Mouse (Mus musculus) lung, embryonic 16.5 days (tissue): Measurements from ENCODE around the gene Pdgfc. TPM values are rescaled to one million over a fixed set of nuclear protein-coding genes. Genes with fewer than 3 reads are reported as not detected.
A peak's percentile ranks its signal among the peaks of the same experiment; 100 is the strongest.

Source experiments
- ATAC-seq: fragments of 200-750 bp; cut with Nextera tagmentation; 2 replicates; pipeline ENCODE4 v1.8.0; 2017; ENCODE audit warnings: low read depth, mild to moderate bottlenecking, moderate library complexity
- H3K27ac ChIP-seq: fragments of 300-500 bp; sonication (generic); 2 replicates; pipeline ENCODE4 v1.5.1; 2014; ENCODE audit warnings: mild to moderate bottlenecking, control low read depth, low read length
- H3K27me3 ChIP-seq: fragments of 300-500 bp; sonication (generic); 2 replicates; pipeline ENCODE4 v1.6.1; 2014; ENCODE audit warnings: low read depth, low read length, mixed read lengths; ENCODE audit not compliant: control insufficient read depth, insufficient read depth
- H3K36me3 ChIP-seq: fragments of 300-500 bp; sonication (generic); 2 replicates; pipeline ENCODE4 v1.6.1; 2014; ENCODE audit warnings: low read length; ENCODE audit not compliant: control insufficient read depth, insufficient read depth
- H3K4me1 ChIP-seq: fragments of 300-500 bp; sonication (generic); replicated peaks from 2 replicates; pipeline ENCODE4 v1.6.1; 2014; ENCODE audit warnings: low read length, mixed read lengths; ENCODE audit not compliant: control insufficient read depth, insufficient read depth
- H3K4me2 ChIP-seq: fragments of 300-500 bp; sonication (generic); 2 replicates; pipeline ENCODE4 v1.6.1; 2014; ENCODE audit warnings: low read depth, low read length, control low read depth
- H3K4me3 ChIP-seq: fragments of 300-500 bp; sonication (generic); 2 replicates; pipeline ENCODE4 v1.5.1; 2014; ENCODE audit warnings: mild to moderate bottlenecking, low read length, control low read depth
- H3K9ac ChIP-seq: fragments of 300-500 bp; sonication (generic); 2 replicates; pipeline ENCODE4 v1.6.1; 2014; ENCODE audit warnings: low read length, control low read depth
- H3K9me3 ChIP-seq: fragments of 300-500 bp; sonication (generic); 2 replicates; pipeline ENCODE4 v1.6.1; 2016; ENCODE audit warnings: low read length; ENCODE audit not compliant: control insufficient read depth
- WGBS: fragments of 180-500 bp; shearing (Covaris S2); extraction: QIAGEN DNeasy Blood & Tissue Kit; methylation state at CpG from one replicate; pipeline ENCODE4 v1.1.7; 2014; 5-methylcytosine and 5-hydroxymethylcytosine counted together
- polyA plus RNA-seq: library from polyadenylated mRNA; unstranded; fragments of >200 nt; fragmentation: Nextera tagmentation; extraction: Ambion mirVana; gene quantifications from 2 replicates; pipeline ENCODE4 v1.2.1, GENCODE M21; 2015

Pdgfc gene
- polyA plus RNA-seq, 1 experiment from 2014 or later = 10.8 TPM

- Histone ChIP-seq H3K4me2 (peak overlapping the region; percentile 3; the same call in 1 of the 2 replicates), H3K27me3 (no peaks in the 10 kb centered on the region; the same call in 1 of the 2 replicates), H3K4me3 (no peak overlapping the region), H3K27ac (no peak overlapping the region), H3K36me3 (no peaks in the 10 kb centered on the region), H3K9ac (no peak overlapping the region), H3K4me1 (peaks cover 5% of the 10 kb centered on the region; the same call in 1 of the 2 replicates), H3K9me3 (no peaks in the 10 kb centered on the region)
- WGBS = 26% methylated on average over 2 of the region's 2 CpGs
- ATAC-seq = peak; percentile 35; the same call in 1 of the 2 replicates
These were observed 3.0 kb downstream of the Pdgfc start for GRCm38 (mm10) chr3:81039131-81039653.

GRCm38 (mm10) chr3:81044653-81045343, 8.6 kb downstream of the Pdgfc start:
- Histone ChIP-seq H3K4me3 (no peak overlapping the region), H3K4me1 (no peaks in the 10 kb centered on the region; the same call in none of the 2 replicates), H3K27me3 (no peaks in the 10 kb centered on the region), H3K27ac (no peak overlapping the region), H3K4me2 (no peak overlapping the region), H3K9me3 (no peaks in the 10 kb centered on the region), H3K36me3 (no peaks in the 10 kb centered on the region), H3K9ac (no peak overlapping the region)
- ATAC-seq = peak; percentile 75
- 46% methylated on average over 2 of the region's 2 CpGs for WGBS

- no peaks in the 10 kb centered on the region for H3K9me3 ChIP-seq
- no peak overlapping the region for H3K4me3 ChIP-seq
- H3K27ac ChIP-seq = no peak overlapping the region
- WGBS = 47% methylated on average over 5 of the region's 5 CpGs
- no peaks in the 10 kb centered on the region for H3K36me3 ChIP-seq
- no peaks in the 10 kb centered on the region for H3K27me3 ChIP-seq
- no peaks in the 10 kb centered on the region; the same call in none of the 2 replicates for H3K4me1 ChIP-seq
- no peak for ATAC-seq
- H3K9ac ChIP-seq = no peak overlapping the region
- H3K4me2 ChIP-seq = no peak overlapping the region
These were observed 9.3 kb downstream of the Pdgfc start for GRCm38 (mm10) chr3:81045344-81046050.

GRCm38 (mm10) chr3:81046652-81047607, 10.7 kb downstream of the Pdgfc start:
- no peak overlapping the region for H3K4me2 ChIP-seq
- H3K4me1 ChIP-seq = no peaks in the 10 kb centered on the region; the same call in none of the 2 replicates
- no peaks in the 10 kb centered on the region for H3K27me3 ChIP-seq
- no peaks in the 10 kb centered on the region for H3K36me3 ChIP-seq
- H3K4me3 ChIP-seq = no peak overlapping the region
- no peak for ATAC-seq
- no peak overlapping the region for H3K27ac ChIP-seq
- no peaks in the 10 kb centered on the region for H3K9me3 ChIP-seq
- WGBS = 31% methylated on average over 10 of the region's 10 CpGs
- no peak overlapping the region for H3K9ac ChIP-seq

- Histone ChIP-seq H3K27me3 (no peaks in the 10 kb centered on the region), H3K4me3 (no peak overlapping the region), H3K4me2 (no peak overlapping the region), H3K36me3 (no peaks in the 10 kb centered on the region), H3K4me1 (peaks cover 6% of the 10 kb centered on the region; the same call in 1 of the 2 replicates), H3K9me3 (no peaks in the 10 kb centered on the region), H3K9ac (no peak overlapping the region), H3K27ac (no peak overlapping the region)
- no peak for ATAC-seq
These were observed 15.3 kb downstream of the Pdgfc start for GRCm38 (mm10) chr3:81051522-81051921.

- Histone ChIP-seq H3K36me3 (no peaks in the 10 kb centered on the region), H3K9me3 (no peaks in the 10 kb centered on the region), H3K9ac (no peak overlapping the region), H3K4me2 (no peak overlapping the region), H3K27ac (no peak overlapping the region), H3K4me3 (no peak overlapping the region), H3K27me3 (no peaks in the 10 kb centered on the region), H3K4me1 (peaks cover 6% of the 10 kb centered on the region; the same call in 1 of the 2 replicates)
- 55% methylated on average over 6 of the region's 6 CpGs for WGBS
- peak; percentile 52; the same call in 1 of the 2 replicates for ATAC-seq
These were observed 16.2 kb downstream of the Pdgfc start for GRCm38 (mm10) chr3:81052422-81052821.

- no peaks in the 10 kb centered on the region for H3K27me3 ChIP-seq
- no peak for ATAC-seq
- H3K27ac ChIP-seq = no peak overlapping the region
- H3K4me3 ChIP-seq = no peak overlapping the region
- H3K9ac ChIP-seq = no peak overlapping the region
- H3K36me3 ChIP-seq = no peaks in the 10 kb centered on the region
- H3K4me2 ChIP-seq = no peak overlapping the region
- no peaks in the 10 kb centered on the region for H3K9me3 ChIP-seq
- peaks cover 9% of the 10 kb centered on the region for H3K4me1 ChIP-seq
These were observed 17.9 kb downstream of the Pdgfc start for GRCm38 (mm10) chr3:81054074-81054473.

- Histone ChIP-seq H3K27ac (peak overlapping the region; percentile 23), H3K27me3 (no peaks in the 10 kb centered on the region), H3K4me2 (no peak overlapping the region), H3K4me3 (no peak overlapping the region), H3K36me3 (no peaks in the 10 kb centered on the region), H3K9me3 (no peaks in the 10 kb centered on the region), H3K4me1 (peaks cover 3% of the 10 kb centered on the region), H3K9ac (no peak overlapping the region)
- no peak for ATAC-seq
- 70% methylated on average over 1 of the region's 1 CpGs for WGBS
These were observed 21.5 kb downstream of the Pdgfc start for GRCm38 (mm10) chr3:81057719-81058118.
